Mouse (Mus musculus): ENCODE data around the gene Lrch3. TPM values are rescaled to one million over a fixed set of nuclear protein-coding genes. Genes with fewer than 3 reads are reported as not detected.

Lrch3 gene
- total and polyA plus RNA-seq, 2 experiments from 2014 or later, result 11.2 to 22.8 TPM

DNA sequence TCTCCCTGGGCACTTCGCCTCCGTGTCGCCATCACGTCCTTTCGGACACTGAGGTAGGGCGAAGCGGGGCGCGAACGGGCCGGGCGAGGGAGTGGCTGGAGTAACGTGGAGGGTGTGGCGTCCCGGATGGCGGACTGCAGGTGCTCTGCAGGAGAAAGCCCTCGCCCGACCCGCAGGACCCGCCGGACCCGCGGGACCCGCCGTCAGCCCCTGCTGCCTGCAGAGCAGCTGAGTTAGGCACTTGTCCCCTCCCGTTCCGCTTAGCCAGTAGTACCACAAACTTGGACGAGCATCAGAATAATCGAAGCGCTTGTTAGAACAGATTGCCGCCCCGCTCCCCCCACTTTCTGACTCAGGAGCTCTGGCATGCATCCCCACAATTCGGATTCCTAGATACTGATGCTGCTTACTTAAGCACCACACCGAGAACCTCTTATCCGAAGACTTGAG, 148.8 kb downstream of the Lrch3 start:
- Histone ChIP-seq H3K9me3 (replicated peaks; ENCODE audit: control insufficient read depth, low read length) (no peaks in the 10 kb centered on the region), H3K36me3 (replicated peaks; ENCODE audit: control insufficient read depth, insufficient read depth, low read length) (peaks cover 31% of the 10 kb centered on the region), H3K4me3 (ENCODE audit: low read depth, low read length) (peak overlapping the region; percentile 74), H3K4me2 (ENCODE audit: low read depth, low read length) (peak overlapping the region; percentile 93), H3K4me1 (ENCODE audit: control insufficient read depth, insufficient read depth) (peaks cover 9% of the 10 kb centered on the region; the same call in 1 of the 2 replicates), H3K27ac (ENCODE audit: low read depth) (peak overlapping the region; percentile 63), H3K27me3 (ENCODE audit: control insufficient read depth, insufficient read depth, low read length) (no peaks in the 10 kb centered on the region), H3K9ac (replicated peaks; ENCODE audit: low read depth, low read length) (peak overlapping the region; percentile 58)
- peak; percentile 43 for ATAC-seq (ENCODE audit: insufficient read depth, low read depth)
- WGBS, result under 1% methylated on average over 35 of the region's 35 CpGs
- peak; percentile 36 for DNase-seq (ENCODE audit: low spot score)
- TF ChIP-seq EP300 (IDR thresholded peaks at IDR 0.05; ENCODE audit: low read depth) (no peak), CTCF (IDR thresholded peaks at IDR 0.05; ENCODE audit: low read depth) (no peak)

- TF ChIP-seq EP300 (IDR thresholded peaks at IDR 0.05; ENCODE audit: low read depth) (no peak), CTCF (IDR thresholded peaks at IDR 0.05; ENCODE audit: low read depth) (no peak)
- Histone ChIP-seq H3K9me3 (replicated peaks; ENCODE audit: control insufficient read depth, low read length) (no peaks in the 10 kb centered on the region), H3K27me3 (ENCODE audit: control insufficient read depth, insufficient read depth, low read length) (no peaks in the 10 kb centered on the region), H3K27ac (ENCODE audit: low read depth) (0 out of 2 replicates have a peak overlapping the region, but pooled peaks have one; percentile 63), H3K36me3 (replicated peaks; ENCODE audit: control insufficient read depth, insufficient read depth, low read length) (peaks cover 27% of the 10 kb centered on the region), H3K4me1 (ENCODE audit: control insufficient read depth, insufficient read depth) (peaks cover 4% of the 10 kb centered on the region; the same call in 1 of the 2 replicates), H3K4me3 (ENCODE audit: low read depth, low read length) (peak overlapping the region; percentile 74), H3K4me2 (ENCODE audit: low read depth, low read length) (peak overlapping the region; percentile 93), H3K9ac (replicated peaks; ENCODE audit: low read depth, low read length) (no peak overlapping the region)
- peak; percentile 46 for DNase-seq (ENCODE audit: low spot score)
- WGBS, result 15% methylated on average over 7 of the region's 7 CpGs
- ATAC-seq (ENCODE audit: insufficient read depth, low read depth), result no peak
Observed at GRCm38 (mm10) chr16:33063267-33063666, 149.4 kb downstream of the Lrch3 start.

GRCm38 (mm10) chr16:33064636-33065035, 150.7 kb downstream of the Lrch3 start:
- H3K4me2 ChIP-seq (ENCODE audit: low read depth, low read length), result no peak overlapping the region
- no peak for DNase-seq (ENCODE audit: low spot score)
- no peaks in the 10 kb centered on the region for H3K9me3 ChIP-seq (replicated peaks; ENCODE audit: control insufficient read depth, low read length)
- no peak overlapping the region for H3K27ac ChIP-seq (ENCODE audit: low read depth)
- 0 out of 2 replicates have a peak, but pooled peaks cover 3% of the 10 kb centered on the region for H3K4me1 ChIP-seq (ENCODE audit: control insufficient read depth, insufficient read depth)
- no peak for ATAC-seq (ENCODE audit: insufficient read depth, low read depth)
- H3K9ac ChIP-seq (replicated peaks; ENCODE audit: low read depth, low read length), result no peak overlapping the region
- H3K36me3 ChIP-seq (replicated peaks; ENCODE audit: control insufficient read depth, insufficient read depth, low read length), result peaks cover 17% of the 10 kb centered on the region
- 75% methylated on average over 9 of the region's 9 CpGs for WGBS
- TF ChIP-seq CTCF (IDR thresholded peaks at IDR 0.05; ENCODE audit: low read depth) (no peak), EP300 (IDR thresholded peaks at IDR 0.05; ENCODE audit: low read depth) (no peak)
- no peak overlapping the region for H3K4me3 ChIP-seq (ENCODE audit: low read depth, low read length)
- no peaks in the 10 kb centered on the region for H3K27me3 ChIP-seq (ENCODE audit: control insufficient read depth, insufficient read depth, low read length)

Other genes with a start within 250 kb of the Lrch3 start
- 0.23 and 0.27 TPM in 2 replicates for gene Muc4, start 178.2 kb upstream of the Lrch3 start, total RNA-seq (2014; rRNA removed; ENCODE audit: low replicate concordance)
- 0.16 TPM in 1 of 2 replicates, not detected in the other for gene Muc4, start 178.2 kb upstream of the Lrch3 start, polyA plus RNA-seq (2015; fragmentation: Nextera tagmentation; extraction: Ambion mirVana)
- 0.12 TPM in 1 of 2 replicates, not detected in the other for gene Muc20, start 116.7 kb upstream of the Lrch3 start, total RNA-seq (2014; rRNA removed; ENCODE audit: low replicate concordance)
- 0.18 TPM in 1 of 2 replicates, not detected in the other for gene Muc20, start 116.7 kb upstream of the Lrch3 start, polyA plus RNA-seq (2015; fragmentation: Nextera tagmentation; extraction: Ambion mirVana)
- gene Smbd1, start 103.6 kb upstream of the Lrch3 start, total RNA-seq (2014; rRNA removed; ENCODE audit: low replicate concordance), result not detected in 2 replicates
- not detected in 2 replicates for gene Smbd1, start 103.6 kb upstream of the Lrch3 start, polyA plus RNA-seq (2015; fragmentation: Nextera tagmentation; extraction: Ambion mirVana)
- gene Fyttd1, start 36.6 kb upstream of the Lrch3 start, total RNA-seq (2014; rRNA removed; ENCODE audit: low replicate concordance), result 60.7 and 75.8 TPM in 2 replicates
- 118 and 120 TPM in 2 replicates for gene Fyttd1, start 36.6 kb upstream of the Lrch3 start, polyA plus RNA-seq (2015; fragmentation: Nextera tagmentation; extraction: Ambion mirVana)
- gene Rubcn, start 36.3 kb upstream of the Lrch3 start, total RNA-seq (2014; rRNA removed; ENCODE audit: low replicate concordance), result 53.5 and 66.7 TPM in 2 replicates
- gene Rubcn, start 36.3 kb upstream of the Lrch3 start, polyA plus RNA-seq (2015; fragmentation: Nextera tagmentation; extraction: Ambion mirVana), result 12.5 and 14.7 TPM in 2 replicates
- 0.23 TPM in 1 of 2 replicates, not detected in the other for gene Iqcg, start 142.1 kb downstream of the Lrch3 start, total RNA-seq (2014; rRNA removed; ENCODE audit: low replicate concordance)
- 0.83 and 1.4 TPM in 2 replicates for gene Iqcg, start 142.1 kb downstream of the Lrch3 start, polyA plus RNA-seq (2015; fragmentation: Nextera tagmentation; extraction: Ambion mirVana)
- gene Rpl35a, start 142.4 kb downstream of the Lrch3 start, total RNA-seq (2014; rRNA removed; ENCODE audit: low replicate concordance), result 615 and 659 TPM in 2 replicates
- gene Rpl35a, start 142.4 kb downstream of the Lrch3 start, polyA plus RNA-seq (2015; fragmentation: Nextera tagmentation; extraction: Ambion mirVana), result 490 and 528 TPM in 2 replicates
- 3.5 and 4.4 TPM in 2 replicates for gene Lmln, start 148.4 kb downstream of the Lrch3 start, total RNA-seq (2014; rRNA removed; ENCODE audit: low replicate concordance)
- 0.81 and 1.1 TPM in 2 replicates for gene Lmln, start 148.4 kb downstream of the Lrch3 start, polyA plus RNA-seq (2015; fragmentation: Nextera tagmentation; extraction: Ambion mirVana)

Measured in heart, postnatal 0 days (tissue).